Mouse (Mus musculus) cortical plate, adult 2 months (tissue): ENCODE results near the gene Foxj2.

ENCODE experiments used
- CTCF ChIP-seq: fragments of 200-500 bp; IDR thresholded peaks from 2 replicates; pipeline ENCODE4 v1.5.1; 2011; ENCODE audit warnings: mild to moderate bottlenecking, control low read depth, low read length; ENCODE audit not compliant: insufficient read depth; ENCODE audit errors: extremely low read depth
- POLR2A ChIP-seq: fragments of 200-500 bp; IDR thresholded peaks from 2 replicates; pipeline ENCODE4 v1.6.1; 2011; ENCODE audit warnings: mild to moderate bottlenecking, low read length, control low read depth; ENCODE audit not compliant: insufficient read depth; ENCODE audit errors: extremely low read depth

DNA sequence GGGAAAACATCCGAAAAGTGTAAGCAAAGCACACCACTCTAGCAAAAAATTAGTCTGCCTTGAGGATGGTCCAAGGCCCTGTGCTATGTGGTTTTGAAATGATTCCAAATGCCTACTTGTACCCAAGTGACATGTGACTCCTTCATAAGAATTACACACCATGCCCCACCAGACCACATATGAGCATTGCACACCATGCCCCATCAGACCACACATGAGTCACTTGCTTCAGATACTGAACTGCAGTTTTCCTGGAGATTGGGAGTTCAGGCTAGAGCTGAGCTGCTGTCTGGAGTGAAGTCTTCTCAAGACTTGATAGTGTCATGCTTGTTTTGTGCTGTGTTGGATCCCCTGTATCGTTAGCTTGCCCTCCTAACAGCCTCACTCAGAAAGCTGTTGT is 69.9 kb downstream of the Foxj2 start:
- TF ChIP-seq CTCF = no peak
- TF ChIP-seq POLR2A = no peak
